Mouse (Mus musculus) forebrain, embryonic 13.5 days (tissue): ENCODE measurements around the gene Olfr1338. TPM values are rescaled to one million over a fixed set of nuclear protein-coding genes. Genes with fewer than 3 reads are reported as not detected.
"Not testable (repeated sequence)": the region's sequence is repeated elsewhere in the genome, so short reads cannot be mapped to it uniquely, and the experiment has no call there.

Source experiments
- ATAC-seq: fragments of 200-750 bp; cut with Nextera tagmentation; 2 replicates; pipeline ENCODE4 v1.8.0; 2017
- H3K27ac ChIP-seq: fragments of 300-500 bp; sonication (generic); 2 replicates; pipeline ENCODE4 v1.5.1; 2015; ENCODE audit warnings: inconsistent platforms, mild to moderate bottlenecking, moderate library complexity
- H3K27me3 ChIP-seq: fragments of 300-500 bp; sonication (generic); 2 replicates; pipeline ENCODE4 v1.6.1; 2015; ENCODE audit warnings: mild to moderate bottlenecking, inconsistent platforms
- H3K36me3 ChIP-seq: fragments of 300-500 bp; sonication (generic); 2 replicates; pipeline ENCODE4 v1.6.1; 2015; ENCODE audit warnings: mild to moderate bottlenecking, inconsistent platforms; ENCODE audit not compliant: poor library complexity, severe bottlenecking
- H3K4me1 ChIP-seq: fragments of 300-500 bp; sonication (generic); 2 replicates; pipeline ENCODE4 v1.6.1; 2015; ENCODE audit warnings: inconsistent platforms
- H3K4me2 ChIP-seq: fragments of 300-500 bp; sonication (generic); 2 replicates; pipeline ENCODE4 v1.6.1; 2015; ENCODE audit warnings: inconsistent platforms, mild to moderate bottlenecking, moderate library complexity
- H3K4me3 ChIP-seq: fragments of 300-500 bp; sonication (generic); 2 replicates; pipeline ENCODE4 v1.5.1; 2015; ENCODE audit warnings: mild to moderate bottlenecking, inconsistent platforms
- H3K9ac ChIP-seq: fragments of 300-500 bp; sonication (generic); 2 replicates; pipeline ENCODE4 v1.6.1; 2015; ENCODE audit warnings: mild to moderate bottlenecking, inconsistent platforms
- H3K9me3 ChIP-seq: fragments of 300-500 bp; sonication (generic); replicated peaks from 2 replicates; pipeline ENCODE4 v1.6.1; 2016; ENCODE audit warnings: inconsistent platforms
- WGBS: fragments of 180-500 bp; shearing (Covaris S2); methylation state at CpG from one replicate; pipeline ENCODE4 v1.1.7; 2015; 5-methylcytosine and 5-hydroxymethylcytosine counted together
- polyA plus RNA-seq: library from polyadenylated mRNA; unstranded; fragments of >200 nt; fragmentation: Nextera tagmentation; extraction: Ambion mirVana; gene quantifications from 2 replicates; pipeline ENCODE4 v1.2.1, GENCODE M21; 2015

The Olfr1338 gene
- polyA plus RNA-seq = not detected in 2 replicates

GRCm38 (mm10) chr4:118758637-118759036, at the start of gene Olfr1338:
TSS of gene Olfr1338 (minus strand) at chr4:118758737.
- Histone ChIP-seq H3K36me3 (no peaks in the 10 kb centered on the region), H3K27me3 (no peaks in the 10 kb centered on the region), H3K27ac (no peak within 1 kb of the TSS), H3K9ac (no peak within 1 kb of the TSS), H3K4me2 (no peak within 1 kb of the TSS), H3K4me3 (no peak within 1 kb of the TSS), H3K9me3 (no peaks in the 10 kb centered on the region), H3K4me1 (no peaks in the 10 kb centered on the region)
- ATAC-seq = no peak
- 75% methylated on average over 1 of the region's 1 CpGs for WGBS

- not testable (repeated sequence) for H3K27ac ChIP-seq, ATAC-seq, H3K9me3 ChIP-seq, H3K27me3 ChIP-seq, H3K4me2 ChIP-seq, H3K4me1 ChIP-seq, H3K36me3 ChIP-seq, H3K4me3 ChIP-seq, H3K9ac ChIP-seq
Observed at GRCm38 (mm10) chr4:118792796-118793195, 34.3 kb upstream of the Olfr1338 start.

GRCm38 (mm10) chr4:118782486-118782885, 23.9 kb upstream of the Olfr1338 start, which contains the start of gene Olfr1337:
TSS of gene Olfr1337 (minus strand) at chr4:118782586.
- ATAC-seq = no peak
- WGBS = 81% methylated on average over 2 of the region's 2 CpGs
- Histone ChIP-seq H3K27me3 (no peaks in the 10 kb centered on the region), H3K9ac (no peak within 1 kb of the TSS), H3K4me2 (no peak within 1 kb of the TSS), H3K9me3 (no peaks in the 10 kb centered on the region), H3K4me1 (no peaks in the 10 kb centered on the region), H3K4me3 (no peak within 1 kb of the TSS), H3K36me3 (no peaks in the 10 kb centered on the region), H3K27ac (no peak within 1 kb of the TSS)

- H3K27me3 ChIP-seq = peaks cover 25% of the 10 kb centered on the region; the same call in 1 of the 2 replicates
- H3K9ac ChIP-seq = no peak overlapping the region
- H3K4me3 ChIP-seq = no peak overlapping the region
- 2% methylated on average over 16 of the region's 16 CpGs for WGBS
- no peaks in the 10 kb centered on the region for H3K36me3 ChIP-seq
- H3K27ac ChIP-seq = no peak overlapping the region
- ATAC-seq = no peak
- peak overlapping the region; percentile 30 for H3K4me2 ChIP-seq
- H3K4me1 ChIP-seq = peaks cover 4% of the 10 kb centered on the region; the same call in 1 of the 2 replicates
- 0 out of 2 replicates have a peak, but pooled peaks cover 8% of the 10 kb centered on the region for H3K9me3 ChIP-seq
Observed at GRCm38 (mm10) chr4:118741881-118742280, 16.7 kb downstream of the Olfr1338 start.

GRCm38 (mm10) chr4:118740988-118741698, 17.4 kb downstream of the Olfr1338 start:
- peaks cover 4% of the 10 kb centered on the region; the same call in 1 of the 2 replicates for H3K4me1 ChIP-seq
- H3K4me2 ChIP-seq = no peak overlapping the region
- 0 out of 2 replicates have a peak, but pooled peaks cover under 1% of the 10 kb centered on the region for H3K9me3 ChIP-seq
- H3K27ac ChIP-seq = no peak overlapping the region
- no peak overlapping the region for H3K4me3 ChIP-seq
- peaks cover 25% of the 10 kb centered on the region; the same call in 1 of the 2 replicates for H3K27me3 ChIP-seq
- no peak overlapping the region for H3K9ac ChIP-seq
- no peak for ATAC-seq
- no peaks in the 10 kb centered on the region for H3K36me3 ChIP-seq
- 2% methylated on average over 11 of the region's 11 CpGs for WGBS

- H3K4me2 ChIP-seq = no peak overlapping the region
- no peak for ATAC-seq
- H3K9ac ChIP-seq = no peak overlapping the region
- WGBS = 54% methylated on average over 3 of the region's 3 CpGs
- no peaks in the 10 kb centered on the region for H3K36me3 ChIP-seq
- peaks cover 4% of the 10 kb centered on the region; the same call in 1 of the 2 replicates for H3K4me1 ChIP-seq
- H3K27ac ChIP-seq = no peak overlapping the region
- H3K9me3 ChIP-seq = no peaks in the 10 kb centered on the region
- no peak overlapping the region for H3K4me3 ChIP-seq
- peaks cover 25% of the 10 kb centered on the region; the same call in 1 of the 2 replicates for H3K27me3 ChIP-seq
Observed at GRCm38 (mm10) chr4:118739574-118739973, 19.0 kb downstream of the Olfr1338 start.

- Histone ChIP-seq H3K4me3 (no peak within 1 kb of the TSS), H3K27me3 (no peaks in the 10 kb centered on the region), H3K9me3 (no peaks in the 10 kb centered on the region), H3K27ac (no peak within 1 kb of the TSS), H3K9ac (no peak within 1 kb of the TSS), H3K4me2 (no peak within 1 kb of the TSS), H3K36me3 (no peaks in the 10 kb centered on the region), H3K4me1 (no peaks in the 10 kb centered on the region)
- ATAC-seq = no peak
- 100% methylated on average over 1 of the region's 1 CpGs for WGBS
Observed at GRCm38 (mm10) chr4:118731875-118732274, 26.7 kb downstream of the Olfr1338 start, which contains the start of gene Olfr1339. TSS of gene Olfr1339 (plus strand) at chr4:118732175.

- Histone ChIP-seq H3K27ac (no peak overlapping the region), H3K27me3 (no peaks in the 10 kb centered on the region), H3K36me3 (no peaks in the 10 kb centered on the region), H3K4me1 (no peaks in the 10 kb centered on the region), H3K9me3 (no peaks in the 10 kb centered on the region), H3K4me2 (no peak overlapping the region), H3K9ac (no peak overlapping the region), H3K4me3 (no peak overlapping the region)
- ATAC-seq = no peak
- WGBS = 56% methylated on average over 10 of the region's 10 CpGs
Observed at GRCm38 (mm10) chr4:118721742-118722483, 36.6 kb downstream of the Olfr1338 start.

GRCm38 (mm10) chr4:118719838-118720237, 38.7 kb downstream of the Olfr1338 start, which contains the start of gene Olfr1340:
TSS of gene Olfr1340 (plus strand) at chr4:118720138.
- no peak within 1 kb of the TSS for H3K27ac ChIP-seq
- H3K4me3 ChIP-seq = no peak within 1 kb of the TSS
- ATAC-seq = no peak
- H3K4me1 ChIP-seq = no peaks in the 10 kb centered on the region
- H3K36me3 ChIP-seq = no peaks in the 10 kb centered on the region
- H3K27me3 ChIP-seq = no peaks in the 10 kb centered on the region
- no peak within 1 kb of the TSS for H3K9ac ChIP-seq
- no peaks in the 10 kb centered on the region for H3K9me3 ChIP-seq
- H3K4me2 ChIP-seq = no peak within 1 kb of the TSS

- H3K4me1 ChIP-seq = no peaks in the 10 kb centered on the region
- no peak for ATAC-seq
- no peaks in the 10 kb centered on the region for H3K36me3 ChIP-seq
- no peaks in the 10 kb centered on the region for H3K9me3 ChIP-seq
- H3K4me3 ChIP-seq = no peak overlapping the region
- no peaks in the 10 kb centered on the region for H3K27me3 ChIP-seq
- H3K9ac ChIP-seq = no peak overlapping the region
- H3K27ac ChIP-seq = no peak overlapping the region
- WGBS = 25% methylated on average over 1 of the region's 1 CpGs
- H3K4me2 ChIP-seq = no peak overlapping the region
Observed at GRCm38 (mm10) chr4:118711656-118712055, 46.9 kb downstream of the Olfr1338 start.

GRCm38 (mm10) chr4:118708086-118708485, 50.5 kb downstream of the Olfr1338 start:
- Histone ChIP-seq H3K27me3 (no peaks in the 10 kb centered on the region), H3K4me2 (no peak overlapping the region), H3K9ac (no peak overlapping the region), H3K27ac (no peak overlapping the region), H3K4me3 (no peak overlapping the region), H3K9me3 (no peaks in the 10 kb centered on the region), H3K36me3 (no peaks in the 10 kb centered on the region), H3K4me1 (no peaks in the 10 kb centered on the region)
- WGBS = 84% methylated on average over 5 of the region's 5 CpGs
- no peak for ATAC-seq

- WGBS = 86% methylated on average over 3 of the region's 3 CpGs
- no peak within 1 kb of the TSS for H3K4me3 ChIP-seq
- ATAC-seq = no peak
- no peaks in the 10 kb centered on the region for H3K4me1 ChIP-seq
- H3K4me2 ChIP-seq = no peak within 1 kb of the TSS
- no peaks in the 10 kb centered on the region for H3K9me3 ChIP-seq
- H3K27ac ChIP-seq = no peak within 1 kb of the TSS
- no peaks in the 10 kb centered on the region for H3K36me3 ChIP-seq
- no peak within 1 kb of the TSS for H3K9ac ChIP-seq
- H3K27me3 ChIP-seq = no peaks in the 10 kb centered on the region
Observed at GRCm38 (mm10) chr4:118703223-118703622, 55.3 kb downstream of the Olfr1338 start, which contains the start of gene Olfr1341. TSS of gene Olfr1341 (plus strand) at chr4:118703523.
